Mouse (Mus musculus) heart, postnatal 0 days (tissue): ENCODE data around the gene Adrb1. TPM values are rescaled to one million over a fixed set of nuclear protein-coding genes. Genes with fewer than 3 reads are reported as not detected.

Source experiments
- ATAC-seq: fragments of 200-750 bp; cut with Nextera tagmentation; 2 replicates; pipeline ENCODE4 v1.8.0; 2017; ENCODE audit warnings: low read depth, moderate number of reproducible peaks, moderate library complexity; ENCODE audit not compliant: insufficient read depth
- DNase-seq: peaks from one replicate; pipeline ENCODE4 v3.0.0-alpha.2; 2016; ENCODE audit warnings: low spot score
- H3K27ac ChIP-seq: fragments of 300-500 bp; sonication (generic); 2 replicates; pipeline ENCODE4 v1.5.1; 2014; ENCODE audit warnings: low read depth, mild to moderate bottlenecking
- H3K27me3 ChIP-seq: fragments of 300-500 bp; sonication (generic); 2 replicates; pipeline ENCODE4 v1.6.1; 2014; ENCODE audit warnings: low read length, mixed read lengths; ENCODE audit not compliant: control insufficient read depth, insufficient read depth
- H3K36me3 ChIP-seq: fragments of 300-500 bp; sonication (generic); replicated peaks from 2 replicates; pipeline ENCODE4 v1.6.1; 2014; ENCODE audit warnings: low read length, mixed read lengths; ENCODE audit not compliant: control insufficient read depth, insufficient read depth
- H3K4me1 ChIP-seq: fragments of 300-500 bp; sonication (generic); 2 replicates; pipeline ENCODE4 v1.6.1; 2014; ENCODE audit warnings: antibody characterized with exemption; ENCODE audit not compliant: control insufficient read depth, insufficient read depth
- H3K4me2 ChIP-seq: fragments of 300-500 bp; sonication (generic); 2 replicates; pipeline ENCODE4 v1.6.1; 2014; ENCODE audit warnings: low read depth, mild to moderate bottlenecking, low read length, moderate library complexity
- H3K4me3 ChIP-seq: fragments of 300-500 bp; sonication (generic); 2 replicates; pipeline ENCODE4 v1.5.1; 2014; ENCODE audit warnings: low read depth, low read length
- H3K9ac ChIP-seq: fragments of 300-500 bp; sonication (generic); replicated peaks from 2 replicates; pipeline ENCODE4 v1.6.1; 2014; ENCODE audit warnings: low read depth, low read length, mixed read lengths
- H3K9me3 ChIP-seq: fragments of 300-500 bp; sonication (generic); replicated peaks from 2 replicates; pipeline ENCODE4 v1.6.1; 2016; ENCODE audit warnings: low read length; ENCODE audit not compliant: control insufficient read depth
- CTCF ChIP-seq: IDR thresholded peaks from 2 replicates; pipeline ENCODE4 v1.5.1; 2016; ENCODE audit warnings: antibody characterized with exemption, control low read depth, low read depth
- EP300 ChIP-seq: IDR thresholded peaks from 2 replicates; pipeline ENCODE4 v1.6.1; 2016; ENCODE audit warnings: antibody characterized with exemption, low read depth
- WGBS: fragments of 180-500 bp; shearing (Covaris S2); extraction: QIAGEN DNeasy Blood & Tissue Kit; methylation state at CpG from one replicate; pipeline ENCODE4 v1.1.7; 2014; 5-methylcytosine and 5-hydroxymethylcytosine counted together
- polyA plus RNA-seq: library from polyadenylated mRNA; unstranded; fragments of >200 nt; fragmentation: Nextera tagmentation; extraction: Ambion mirVana; gene quantifications from 2 replicates; pipeline ENCODE4 v1.2.1, GENCODE M21; 2015
- total RNA-seq: library from RNA; depleted of rRNA; stranded (reverse); fragments of >200 nt; gene quantifications from 2 replicates; pipeline ENCODE4 v1.2.3, GENCODE M21; 2014; ENCODE audit warnings: low replicate concordance

The Adrb1 gene
- total and polyA plus RNA-seq, 2 experiments from 2014 or later, result 10.9 to 30.2 TPM

DNA sequence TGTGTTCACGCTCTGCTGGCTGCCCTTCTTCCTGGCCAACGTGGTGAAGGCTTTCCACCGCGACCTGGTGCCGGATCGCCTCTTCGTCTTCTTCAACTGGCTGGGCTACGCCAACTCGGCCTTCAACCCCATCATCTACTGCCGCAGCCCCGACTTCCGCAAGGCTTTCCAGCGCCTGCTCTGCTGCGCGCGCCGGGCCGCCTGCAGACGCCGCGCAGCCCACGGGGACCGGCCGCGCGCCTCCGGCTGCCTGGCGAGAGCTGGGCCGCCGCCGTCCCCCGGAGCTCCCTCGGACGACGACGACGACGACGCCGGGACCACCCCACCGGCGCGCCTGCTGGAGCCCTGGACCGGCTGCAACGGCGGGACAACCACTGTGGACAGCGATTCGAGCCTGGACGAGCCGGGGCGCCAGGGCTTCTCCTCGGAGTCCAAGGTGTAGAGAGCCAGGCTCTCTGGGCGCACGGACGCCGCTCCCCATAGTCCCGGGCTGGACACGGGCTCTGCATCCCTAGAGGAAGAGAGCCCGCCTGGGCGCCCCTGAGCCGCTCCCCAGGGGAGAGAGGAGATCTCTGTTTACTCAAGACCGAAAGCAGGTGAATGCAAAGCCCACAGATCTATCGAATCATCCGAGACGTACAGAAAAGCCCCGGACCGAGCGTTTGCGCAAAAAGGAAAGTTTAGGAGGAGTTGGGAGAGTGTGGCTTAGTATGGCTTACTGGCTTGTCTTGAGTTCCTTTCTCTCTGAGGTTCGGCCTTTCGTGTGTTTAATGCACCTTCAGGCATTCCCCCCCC lies 1.5 kb downstream of the Adrb1 start:
- TF ChIP-seq EP300 (no peak), CTCF (no peak)
- Histone ChIP-seq H3K27me3 (peaks cover 19% of the 10 kb centered on the region; the same call in 1 of the 2 replicates), H3K4me2 (peak overlapping the region; percentile 88), H3K36me3 (no peaks in the 10 kb centered on the region), H3K4me3 (peak overlapping the region; percentile 86), H3K27ac (peak overlapping the region; percentile 95), H3K9ac (peak overlapping the region; percentile 93), H3K4me1 (peaks cover 9% of the 10 kb centered on the region), H3K9me3 (no peaks in the 10 kb centered on the region)
- ATAC-seq, result 0 out of 2 replicates have a peak, but pooled peaks have one; percentile 12
- under 1% methylated on average over 71 of the region's 71 CpGs for WGBS
- DNase-seq, result no peak

GRCm38 (mm10) chr19:56724126-56724597 lies 2.2 kb downstream of the Adrb1 start:
- H3K4me1 ChIP-seq, result peaks cover 11% of the 10 kb centered on the region
- H3K4me3 ChIP-seq, result peak overlapping the region; percentile 86
- peak overlapping the region; percentile 88 for H3K4me2 ChIP-seq
- DNase-seq, result no peak
- no peak for ATAC-seq
- WGBS, result 3% methylated on average over 12 of the region's 13 CpGs
- H3K9ac ChIP-seq, result peak overlapping the region; percentile 93
- H3K36me3 ChIP-seq, result no peaks in the 10 kb centered on the region
- H3K27me3 ChIP-seq, result peaks cover 16% of the 10 kb centered on the region; the same call in 1 of the 2 replicates
- H3K9me3 ChIP-seq, result no peaks in the 10 kb centered on the region
- TF ChIP-seq EP300 (no peak), CTCF (no peak)
- H3K27ac ChIP-seq, result peak overlapping the region; percentile 95

DNA sequence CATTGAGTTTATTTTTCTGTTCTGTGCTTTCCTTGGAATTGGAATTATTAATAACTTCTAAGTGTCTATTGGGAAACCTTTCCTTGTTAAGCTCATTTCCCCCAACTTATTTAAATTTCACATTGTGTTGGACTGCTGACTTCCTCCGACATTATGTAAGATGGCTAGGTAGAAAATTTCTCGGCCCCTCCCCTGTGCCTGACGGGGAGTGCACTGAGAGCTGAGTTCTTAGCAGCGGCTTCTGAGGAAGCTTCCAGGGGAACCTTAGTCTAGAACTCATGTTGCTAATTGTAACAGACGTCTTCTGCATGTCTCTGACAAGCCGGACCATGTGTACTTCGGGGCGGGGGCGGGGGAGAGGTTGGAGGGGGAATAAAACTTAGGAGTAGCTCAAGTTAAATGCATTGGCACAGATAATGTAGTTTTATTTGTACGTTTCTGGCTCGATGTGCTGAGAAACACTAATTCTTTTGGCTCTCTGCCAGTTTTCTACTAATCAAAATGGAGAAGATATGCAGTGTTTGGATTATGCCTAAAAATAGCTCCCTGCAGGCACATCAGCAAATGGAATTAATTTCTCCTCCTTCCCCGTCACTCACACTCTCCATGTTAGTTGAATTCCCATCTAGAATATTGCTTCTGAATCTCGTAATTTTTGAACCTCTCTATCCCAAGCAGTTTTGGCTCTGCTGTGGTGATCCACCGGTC lies 5.3 kb downstream of the Adrb1 start:
- Histone ChIP-seq H3K9ac (peak overlapping the region; percentile 41), H3K4me1 (peaks cover 7% of the 10 kb centered on the region), H3K36me3 (no peaks in the 10 kb centered on the region), H3K9me3 (no peaks in the 10 kb centered on the region), H3K27me3 (peaks cover 11% of the 10 kb centered on the region; the same call in 1 of the 2 replicates), H3K27ac (peak overlapping the region; percentile 87), H3K4me2 (peak overlapping the region; percentile 88), H3K4me3 (peak overlapping the region; percentile 86)
- ATAC-seq, result peak; percentile 31; the same call in 1 of the 2 replicates
- WGBS, result 16% methylated on average over 14 of the region's 14 CpGs
- no peak for TF ChIP-seq CTCF
- peak; percentile 91 for DNase-seq

- DNase-seq, result no peak
- peak; percentile 33; the same call in 1 of the 2 replicates for ATAC-seq
- Histone ChIP-seq H3K4me1 (peaks cover 6% of the 10 kb centered on the region), H3K4me3 (no peak overlapping the region), H3K36me3 (no peaks in the 10 kb centered on the region), H3K9ac (no peak overlapping the region), H3K4me2 (no peak overlapping the region), H3K27me3 (no peaks in the 10 kb centered on the region), H3K27ac (no peak overlapping the region), H3K9me3 (no peaks in the 10 kb centered on the region)
- WGBS, result 62% methylated on average over 7 of the region's 7 CpGs
- peak; percentile 49 for TF ChIP-seq CTCF
- no peak for TF ChIP-seq EP300
Observed at GRCm38 (mm10) chr19:56734033-56734572, 12.1 kb downstream of the Adrb1 start.

GRCm38 (mm10) chr19:56735747-56736146 lies 13.7 kb downstream of the Adrb1 start:
- Histone ChIP-seq H3K27me3 (no peaks in the 10 kb centered on the region), H3K4me1 (peaks cover 6% of the 10 kb centered on the region; the same call in 1 of the 2 replicates), H3K36me3 (no peaks in the 10 kb centered on the region), H3K9ac (no peak overlapping the region), H3K27ac (peak overlapping the region; percentile 60), H3K4me2 (no peak overlapping the region), H3K9me3 (no peaks in the 10 kb centered on the region), H3K4me3 (no peak overlapping the region)
- no peak for TF ChIP-seq EP300
- TF ChIP-seq CTCF, result no peak
- DNase-seq (no peak), ATAC-seq (0 out of 2 replicates have a peak, but pooled peaks have one; percentile 22)
- WGBS, result 26% methylated on average over 4 of the region's 4 CpGs
